Mouse (Mus musculus) testis, postnatal 10 days (tissue): Measurements from ENCODE around the gene Gm10160.

ENCODE experiments used
- DNase-seq: peaks from one replicate; pipeline ENCODE4 v3.0.0; 2021; ENCODE audit warnings: low spot score

Gm10160 gene

DNA sequence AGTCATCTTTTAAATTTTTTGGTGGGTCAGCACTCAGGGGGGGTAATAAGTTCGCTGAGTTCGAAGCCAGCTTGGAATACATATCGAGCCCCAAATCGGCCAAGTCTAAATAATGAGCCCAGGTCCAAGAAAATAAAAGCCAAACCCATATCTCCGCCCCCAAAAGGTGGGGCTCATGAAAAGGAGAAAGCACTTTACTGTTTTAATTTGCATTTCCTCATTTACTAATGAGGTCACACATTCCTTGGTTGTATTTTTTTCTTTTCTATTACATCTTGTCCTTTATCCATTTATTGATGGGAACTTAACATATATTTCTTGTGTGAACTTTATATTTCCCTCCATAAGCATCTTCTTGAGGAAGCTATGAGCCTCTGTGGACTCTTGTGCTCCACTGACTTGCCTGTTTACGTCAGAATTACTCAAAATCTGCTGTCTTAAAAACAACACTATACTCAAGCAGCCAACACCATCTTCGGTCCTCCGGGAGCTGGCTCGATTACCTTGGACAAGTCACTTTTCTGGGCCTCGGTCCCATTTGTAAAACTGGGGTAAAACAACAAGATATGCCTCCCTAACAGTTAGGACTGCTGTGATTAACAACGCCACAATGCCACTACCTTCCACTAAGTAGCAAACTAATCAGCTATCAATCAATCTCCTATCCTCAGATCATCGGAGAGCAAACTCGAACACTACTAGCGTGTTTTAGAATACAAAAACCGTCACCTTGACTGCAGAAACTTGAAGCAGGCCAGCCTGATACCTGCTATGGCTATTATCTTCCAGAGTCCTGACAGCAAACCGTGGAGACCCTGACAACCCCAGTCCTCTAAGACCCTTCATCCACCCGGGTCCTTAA lies 27.6 kb downstream of the Gm10160 start:
- no peak for DNase-seq

DNA sequence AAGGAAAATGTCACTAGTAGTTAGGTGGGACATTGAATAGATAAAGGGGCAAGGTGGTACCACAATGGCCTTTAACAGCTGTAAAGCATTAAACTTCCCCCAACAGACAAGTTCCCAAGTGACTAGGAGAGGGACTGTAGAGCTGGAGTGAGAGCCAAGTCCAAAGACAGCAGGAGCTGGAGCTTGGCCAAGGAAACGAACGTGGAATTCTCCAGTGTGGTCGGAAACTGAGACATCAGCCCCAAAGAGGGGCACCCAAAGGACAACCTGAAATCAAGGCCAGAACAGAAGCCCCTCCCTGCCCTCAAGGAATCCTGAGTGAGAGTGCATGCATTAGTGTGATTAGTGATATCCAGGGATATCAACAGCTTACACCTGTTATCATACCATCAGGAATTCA lies 30.2 kb downstream of the Gm10160 start:
- no peak for DNase-seq

DNA sequence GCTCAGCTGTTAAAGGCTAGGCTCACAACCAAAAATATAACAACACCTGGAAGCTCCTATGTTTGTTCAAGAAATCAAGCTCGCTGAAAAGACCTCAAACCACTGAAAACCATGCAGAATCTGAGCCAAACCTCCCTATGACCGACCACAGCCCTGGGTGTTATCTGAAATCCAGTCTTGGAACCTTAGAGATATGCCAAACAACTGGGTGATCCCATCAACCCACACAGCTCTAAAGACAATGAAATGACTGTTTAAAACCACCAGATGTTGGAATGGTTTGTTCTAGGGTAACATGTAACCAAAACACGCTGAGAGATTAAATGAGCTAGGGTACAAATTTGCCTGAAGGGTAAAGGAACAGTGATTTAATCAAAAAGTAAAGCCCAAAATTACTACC lies 30.7 kb downstream of the Gm10160 start:
- DNase-seq, result no peak

DNA sequence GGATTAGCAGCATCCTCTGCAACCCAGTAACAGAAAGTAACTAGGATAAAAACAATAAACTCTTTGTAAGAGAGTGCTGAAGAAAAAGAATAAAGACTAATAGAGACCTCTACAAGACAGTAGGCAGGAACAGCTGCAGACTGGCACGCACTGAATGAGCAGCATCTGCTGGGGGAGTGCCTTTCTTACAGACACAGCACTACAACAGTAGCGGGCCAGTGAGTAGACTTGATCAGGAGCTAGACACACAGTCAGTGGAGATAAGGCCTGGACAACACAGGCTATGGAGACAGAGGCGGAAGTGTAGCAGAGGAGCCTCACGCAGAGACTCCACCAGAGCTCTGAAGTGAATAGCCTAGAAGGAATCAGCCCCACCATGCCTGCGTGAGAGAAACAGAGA lies 49.5 kb downstream of the Gm10160 start:
- DNase-seq, result no peak
